Mouse (Mus musculus): ENCODE data around the gene Radil. TPM values are rescaled to one million over a fixed set of nuclear protein-coding genes. Genes with fewer than 3 reads are reported as not detected.

The Radil gene
- total and polyA plus RNA-seq, 3 experiments: not detected

GRCm38 (mm10) chr5:142463011-142463410 lies 87.9 kb downstream of the Radil start:
- TF ChIP-seq MAFK (IDR thresholded peaks at IDR 0.05; ENCODE audit: insufficient replicate concordance, low read length) (no peak), IRF4 (IDR thresholded peaks at IDR 0.05; ENCODE audit: low read depth, low read length) (no peak), JUN (IDR thresholded peaks at IDR 0.05; ENCODE audit: insufficient read depth, low read depth, low read length) (no peak), SIN3A (IDR thresholded peaks at IDR 0.05; ENCODE audit: low read length) (no peak), ZC3H11A (IDR thresholded peaks at IDR 0.05; ENCODE audit: low read depth, low read length) (no peak), SMC3 (IDR thresholded peaks at IDR 0.05; ENCODE audit: low read depth, low read length) (no peak), MYC (IDR thresholded peaks at IDR 0.05; ENCODE audit: low read depth, low read length) (no peak), CHD2 (IDR thresholded peaks at IDR 0.05; ENCODE audit: low read length) (no peak), ELF1 (IDR thresholded peaks at IDR 0.05; ENCODE audit: low read depth, low read length) (no peak), MAX (IDR thresholded peaks at IDR 0.05; ENCODE audit: low read length) (no peak), JUND (conservative IDR thresholded peaks at IDR 0.05; ENCODE audit: low read depth, low read length) (no peak), BHLHE40 (IDR thresholded peaks at IDR 0.05; ENCODE audit: low read depth, low read length) (no peak), GABPA (IDR thresholded peaks at IDR 0.05; ENCODE audit: insufficient replicate concordance, low read depth, low read length) (no peak), KAT2A (IDR thresholded peaks at IDR 0.05; ENCODE audit: insufficient replicate concordance, low read length) (no peak), UBTF (IDR thresholded peaks at IDR 0.05; ENCODE audit: low read depth, low read length) (no peak)
- Histone ChIP-seq H3K4me2 (ENCODE audit: insufficient read depth, low read depth, poor library complexity, severe bottlenecking) (peak overlapping the region; percentile 42; the same call in 1 of the 2 replicates), H3K9ac (ENCODE audit: insufficient read depth, low read depth) (peak overlapping the region; percentile 68; the same call in 1 of the 2 replicates), H3K79me2 (replicated peaks; ENCODE audit: control insufficient read depth, extremely low read depth, insufficient read depth, poor library complexity, severe bottlenecking) (peaks cover 11% of the 10 kb centered on the region), H3K9me3 (replicated peaks; ENCODE audit: low read length) (peaks cover 7% of the 10 kb centered on the region), H3K4me1 (ENCODE audit: control insufficient read depth in 1 of 2, insufficient read depth in 2 of 2) (peaks cover 3 to 22% of the 10 kb centered on the region in 2 experiments; a peak in 3 of 4 replicates), H3K4me3 (replicated peaks in 1 of 3; ENCODE audit: low read depth in 2 of 3, low read length in 2 of 3, poor library complexity in 1 of 3) (peak overlapping the region in 2 of 3 experiments; percentile 51 to 90), H3K36me3 (replicated peaks in 1 of 2; ENCODE audit: control insufficient read depth in 1 of 2, insufficient read depth in 1 of 2, low read length in 1 of 2) (peaks cover 27 to 70% of the 10 kb centered on the region in 2 experiments), H3K27ac (ENCODE audit: insufficient read depth, low read depth) (peak overlapping the region; percentile 52; the same call in 1 of the 2 replicates), H3K27me3 (replicated peaks) (no peaks in the 10 kb centered on the region)
- dilution Hi-C loops (cut with MboI; ENCODE audit: extremely low pct_ligation_motif_present, extremely low pct_unique_long_range_greater_than_20kb, low sequenced_read_pairs): no loop called here
- in situ Hi-C loops (cut with MboI; ENCODE audit: low pct_ligation_motif_present, low pct_unique_long_range_greater_than_20kb, low sequenced_read_pairs): no loop called here
- no peak for DNase-seq (ENCODE audit: extremely low read depth)

GRCm38 (mm10) chr5:142462641-142462948 lies 88.3 kb downstream of the Radil start:
- TF ChIP-seq SIN3A (IDR thresholded peaks at IDR 0.05; ENCODE audit: low read length): no peak
- TF ChIP-seq TCF12 (IDR thresholded peaks at IDR 0.05; ENCODE audit: low read depth, low read length): no peak
- TF ChIP-seq PAX5 (IDR thresholded peaks at IDR 0.05; ENCODE audit: low read length): no peak
- TF ChIP-seq TBP (conservative IDR thresholded peaks at IDR 0.05; ENCODE audit: low read depth, low read length): no peak
- TF ChIP-seq EP300 (IDR thresholded peaks at IDR 0.05; ENCODE audit: low read length): no peak
- TF ChIP-seq BHLHE40 (IDR thresholded peaks at IDR 0.05; ENCODE audit: low read depth, low read length): no peak
- H3K36me3 ChIP-seq (replicated peaks in 1 of 2; ENCODE audit: control insufficient read depth in 1 of 2, insufficient read depth in 1 of 2, low read length in 1 of 2): peaks cover 27 to 70% of the 10 kb centered on the region in 2 experiments
- peaks cover 3 to 22% of the 10 kb centered on the region in 2 experiments; a peak in 3 of 4 replicates for H3K4me1 ChIP-seq (ENCODE audit: control insufficient read depth in 1 of 2, insufficient read depth in 2 of 2)
- no peak for DNase-seq (ENCODE audit: extremely low read depth)
- no peak overlapping the region for H3K27ac ChIP-seq (ENCODE audit: insufficient read depth, low read depth)
- H3K4me2 ChIP-seq (ENCODE audit: insufficient read depth, low read depth, poor library complexity, severe bottlenecking): no peak overlapping the region
- peaks cover 7% of the 10 kb centered on the region for H3K9me3 ChIP-seq (replicated peaks; ENCODE audit: low read length)
- dilution Hi-C loops (cut with MboI; ENCODE audit: extremely low pct_ligation_motif_present, extremely low pct_unique_long_range_greater_than_20kb, low sequenced_read_pairs) (no loop called here), in situ Hi-C loops (cut with MboI; ENCODE audit: low pct_ligation_motif_present, low pct_unique_long_range_greater_than_20kb, low sequenced_read_pairs) (no loop called here)
- H3K79me2 ChIP-seq (replicated peaks; ENCODE audit: control insufficient read depth, extremely low read depth, insufficient read depth, poor library complexity, severe bottlenecking): peaks cover 11% of the 10 kb centered on the region
- H3K27me3 ChIP-seq (replicated peaks): no peaks in the 10 kb centered on the region
- H3K9ac ChIP-seq (ENCODE audit: insufficient read depth, low read depth): no peak overlapping the region
- no peak overlapping the region for H3K4me3 ChIP-seq (replicated peaks in 1 of 3; ENCODE audit: low read depth in 2 of 3, low read length in 2 of 3, poor library complexity in 1 of 3)
